Mouse (Mus musculus): ENCODE results near the gene Kcnk10.

The Kcnk10 gene

GRCm38 (mm10) chr12:98406598-98406997 is 171.5 kb downstream of the Kcnk10 start:
- no peak for DNase-seq (ENCODE audit: low read depth)

GRCm38 (mm10) chr12:98406076-98406475 is 172.0 kb downstream of the Kcnk10 start:
- no peak for DNase-seq (ENCODE audit: low read depth)

- no peak for DNase-seq (ENCODE audit: low read depth)
Measured at GRCm38 (mm10) chr12:98396586-98396985, 181.5 kb downstream of the Kcnk10 start.

GRCm38 (mm10) chr12:98394115-98394514 is 184.0 kb downstream of the Kcnk10 start:
- no peak for DNase-seq (ENCODE audit: low read depth)

- no peak for DNase-seq (ENCODE audit: low read depth)
Measured at GRCm38 (mm10) chr12:98391347-98391746, 186.8 kb downstream of the Kcnk10 start.

- no peak for DNase-seq (ENCODE audit: low read depth)
Measured at GRCm38 (mm10) chr12:98389618-98390017, 188.5 kb downstream of the Kcnk10 start.

All from induced T-regulatory cell, adult 2 months (primary cell).